Mouse (Mus musculus): ENCODE results near the gene Chchd1.

GRCm38 (mm10) chr14:20658326-20658725, 44.5 kb upstream of the Chchd1 start:
- TF ChIP-seq CTCF (IDR thresholded peaks at IDR 0.05; ENCODE audit: control insufficient read depth, insufficient read depth, insufficient read length) (peak; percentile 11), MAX (IDR thresholded peaks at IDR 0.05) (no peak), MYOD1 (IDR thresholded peaks at IDR 0.05; ENCODE audit: control insufficient read depth, insufficient read length, low read depth) (no peak), USF1 (IDR thresholded peaks at IDR 0.05; ENCODE audit: low read depth) (no peak), MYOG (IDR thresholded peaks at IDR 0.05; ENCODE audit: control insufficient read depth, extremely low read depth, insufficient read length) (no peak), CEBPB (IDR thresholded peaks at IDR 0.05; ENCODE audit: low read depth) (no peak)
